Mouse (Mus musculus) megakaryocyte, embryonic 14.5 days (primary cell): ENCODE results near the gene Adam19. TPM values are rescaled to one million over a fixed set of nuclear protein-coding genes. Genes with fewer than 3 reads are reported as not detected.

Experiments used
- H3K27me3 ChIP-seq: replicated peaks from 2 replicates; pipeline ENCODE3; 2012; ENCODE audit warnings: inconsistent platforms
- H3K36me3 ChIP-seq: replicated peaks from 2 replicates; pipeline ENCODE3; 2012; ENCODE audit warnings: low read length, inconsistent platforms, mixed read lengths
- H3K4me1 ChIP-seq: 2 replicates; pipeline ENCODE4 v1.6.1; 2012; ENCODE audit warnings: inconsistent platforms
- H3K4me3 ChIP-seq: replicated peaks from 2 replicates; pipeline ENCODE3; 2012; ENCODE audit warnings: moderate library complexity, mild to moderate bottlenecking, inconsistent platforms
- H3K9me3 ChIP-seq: 2 replicates; pipeline ENCODE4 v1.6.1; 2012; ENCODE audit warnings: inconsistent platforms
- FLI1 ChIP-seq: IDR thresholded peaks from 2 replicates; pipeline ENCODE4 v1.6.1; 2012; ENCODE audit warnings: low read length, inconsistent platforms, mixed read lengths
- GATA1 ChIP-seq: IDR thresholded peaks from 3 replicates; pipeline ENCODE4 v1.6.1; 2012; ENCODE audit warnings: mixed read lengths, low read length, inconsistent platforms, borderline replicate concordance
- polyA plus RNA-seq: library from polyadenylated mRNA; stranded (reverse); fragments of >175 nt; gene quantifications from 2 replicates; pipeline ENCODE4 v1.2.3, GENCODE M21; 2012; ENCODE audit warnings: low replicate concordance; ENCODE audit not compliant: insufficient read depth

Adam19 gene
- polyA plus RNA-seq, 1 experiment = 0.21 TPM

DNA sequence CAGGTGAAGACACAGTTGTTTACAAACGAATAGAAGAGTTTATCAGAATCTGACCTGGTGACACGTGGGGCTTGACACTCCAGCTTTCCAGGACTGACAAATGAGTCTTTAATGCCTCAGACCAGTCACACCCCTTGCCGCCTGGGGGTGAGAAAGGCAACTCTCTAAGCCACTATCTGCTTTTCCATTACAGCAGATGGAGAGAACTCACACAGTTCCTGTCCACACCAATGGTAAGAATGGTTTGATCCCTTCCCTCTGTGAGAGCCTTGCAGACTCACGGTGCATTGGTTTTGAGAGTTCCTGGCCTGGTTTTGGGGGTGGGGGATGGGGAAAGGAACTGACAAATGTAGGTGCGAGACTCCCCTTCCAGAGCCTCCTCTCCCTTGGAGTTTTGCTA lies 1.5 kb upstream of the Adam19 start:
- peaks cover 44% of the 10 kb centered on the region for H3K27me3 ChIP-seq
- H3K4me1 ChIP-seq = peaks cover 6% of the 10 kb centered on the region; the same call in 1 of the 2 replicates
- no peaks in the 10 kb centered on the region for H3K36me3 ChIP-seq
- no peaks in the 10 kb centered on the region for H3K9me3 ChIP-seq
- TF ChIP-seq GATA1 = no peak
- TF ChIP-seq FLI1 = no peak
- no peak overlapping the region for H3K4me3 ChIP-seq

- TF ChIP-seq GATA1 (no peak), FLI1 (no peak)
- H3K27me3 ChIP-seq = peaks cover 46% of the 10 kb centered on the region
- no peaks in the 10 kb centered on the region for H3K36me3 ChIP-seq
- H3K4me1 ChIP-seq = peaks cover 6% of the 10 kb centered on the region; the same call in 1 of the 2 replicates
- H3K9me3 ChIP-seq = no peaks in the 10 kb centered on the region
- H3K4me3 ChIP-seq = no peak overlapping the region
These were observed 589 bp upstream of the Adam19 start for GRCm38 (mm10) chr11:46054911-46055895.

- H3K36me3 ChIP-seq = no peaks in the 10 kb centered on the region
- peaks cover 48% of the 10 kb centered on the region for H3K27me3 ChIP-seq
- H3K4me3 ChIP-seq = no peak overlapping the region
- H3K4me1 ChIP-seq = peaks cover 7% of the 10 kb centered on the region
- no peaks in the 10 kb centered on the region for H3K9me3 ChIP-seq
- TF ChIP-seq FLI1 (no peak), GATA1 (no peak)
These were observed 1.1 kb downstream of the Adam19 start for GRCm38 (mm10) chr11:46056770-46057411.

- Histone ChIP-seq H3K9me3 (no peaks in the 10 kb centered on the region), H3K4me3 (no peak overlapping the region)
- TF ChIP-seq GATA1 = no peak
- TF ChIP-seq FLI1 = no peak
These were observed 2.2 kb downstream of the Adam19 start for GRCm38 (mm10) chr11:46058011-46058410.

DNA sequence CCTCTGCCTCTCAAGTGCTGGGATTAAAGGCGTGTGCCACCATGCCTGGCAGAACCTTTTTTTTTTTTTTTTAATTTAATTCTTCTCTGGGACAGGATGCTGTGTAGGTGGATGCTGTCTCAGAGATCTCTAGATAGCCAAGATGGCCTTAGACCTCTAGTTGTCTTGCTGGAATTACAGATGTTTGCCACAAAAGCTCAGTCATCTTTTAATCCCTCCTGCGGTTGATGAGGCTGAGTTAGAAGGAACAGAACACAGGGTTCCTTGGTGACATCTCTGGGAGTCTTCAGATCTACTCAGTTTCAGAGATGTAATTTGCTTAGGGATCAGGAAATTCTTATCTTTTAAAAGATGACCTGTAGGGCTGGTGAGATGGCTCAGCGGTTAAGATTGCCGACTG lies 3.1 kb downstream of the Adam19 start:
- H3K9me3 ChIP-seq = no peaks in the 10 kb centered on the region
- H3K36me3 ChIP-seq = no peaks in the 10 kb centered on the region
- no peak overlapping the region for H3K4me3 ChIP-seq
- H3K27me3 ChIP-seq = peaks cover 53% of the 10 kb centered on the region
- TF ChIP-seq GATA1 (no peak), FLI1 (no peak)
- peaks cover 10% of the 10 kb centered on the region for H3K4me1 ChIP-seq

More at GRCm38 (mm10) chr11:46058011-46058410, 2.2 kb downstream of the Adam19 start:
- Histone ChIP-seq H3K4me1 (peaks cover 10% of the 10 kb centered on the region), H3K27me3 (peaks cover 50% of the 10 kb centered on the region), H3K36me3 (no peaks in the 10 kb centered on the region)

- H3K9me3 ChIP-seq = no peaks in the 10 kb centered on the region
- TF ChIP-seq GATA1 (no peak), FLI1 (no peak)
- no peaks in the 10 kb centered on the region for H3K36me3 ChIP-seq
- H3K27me3 ChIP-seq = peaks cover 44% of the 10 kb centered on the region
- peaks cover 10% of the 10 kb centered on the region for H3K4me1 ChIP-seq
- no peak overlapping the region for H3K4me3 ChIP-seq
These were observed 4.3 kb downstream of the Adam19 start for GRCm38 (mm10) chr11:46059887-46060650.

DNA sequence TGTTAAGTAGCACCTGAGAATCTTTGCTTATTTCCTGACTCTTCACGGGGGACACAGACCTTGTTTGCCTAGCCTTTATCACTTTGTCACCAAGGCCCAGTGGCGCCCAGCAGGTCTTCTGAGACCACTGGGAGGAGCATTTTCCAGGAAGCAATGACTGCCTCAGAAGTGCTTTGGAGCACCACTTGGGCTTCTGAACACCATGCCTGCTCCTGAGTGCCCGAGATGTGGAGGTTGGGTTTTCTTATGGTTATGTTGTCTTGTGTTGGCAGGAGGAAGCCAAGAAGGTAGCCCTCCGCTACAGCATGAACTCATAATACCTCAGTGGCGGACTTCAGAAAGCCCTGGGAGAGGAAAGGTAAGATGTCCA lies 4.8 kb downstream of the Adam19 start:
- Histone ChIP-seq H3K4me3 (no peak overlapping the region), H3K27me3 (peaks cover 38% of the 10 kb centered on the region), H3K9me3 (no peaks in the 10 kb centered on the region), H3K4me1 (peaks cover 10% of the 10 kb centered on the region), H3K36me3 (no peaks in the 10 kb centered on the region)
- TF ChIP-seq GATA1 (no peak), FLI1 (no peak)

GRCm38 (mm10) chr11:46061776-46062445 lies 6.1 kb downstream of the Adam19 start:
- Histone ChIP-seq H3K4me1 (peaks cover 4% of the 10 kb centered on the region; the same call in 1 of the 2 replicates), H3K4me3 (no peak overlapping the region), H3K27me3 (peaks cover 28% of the 10 kb centered on the region), H3K36me3 (no peaks in the 10 kb centered on the region), H3K9me3 (no peaks in the 10 kb centered on the region)
- TF ChIP-seq GATA1 (no peak), FLI1 (no peak)

- Histone ChIP-seq H3K9me3 (no peaks in the 10 kb centered on the region), H3K36me3 (no peaks in the 10 kb centered on the region), H3K4me1 (peaks cover 4% of the 10 kb centered on the region; the same call in 1 of the 2 replicates), H3K4me3 (no peak overlapping the region), H3K27me3 (peaks cover 21% of the 10 kb centered on the region)
- TF ChIP-seq GATA1 (no peak), FLI1 (no peak)
These were observed 6.8 kb downstream of the Adam19 start for GRCm38 (mm10) chr11:46062569-46062968.
